In the genomic region with DNA sequence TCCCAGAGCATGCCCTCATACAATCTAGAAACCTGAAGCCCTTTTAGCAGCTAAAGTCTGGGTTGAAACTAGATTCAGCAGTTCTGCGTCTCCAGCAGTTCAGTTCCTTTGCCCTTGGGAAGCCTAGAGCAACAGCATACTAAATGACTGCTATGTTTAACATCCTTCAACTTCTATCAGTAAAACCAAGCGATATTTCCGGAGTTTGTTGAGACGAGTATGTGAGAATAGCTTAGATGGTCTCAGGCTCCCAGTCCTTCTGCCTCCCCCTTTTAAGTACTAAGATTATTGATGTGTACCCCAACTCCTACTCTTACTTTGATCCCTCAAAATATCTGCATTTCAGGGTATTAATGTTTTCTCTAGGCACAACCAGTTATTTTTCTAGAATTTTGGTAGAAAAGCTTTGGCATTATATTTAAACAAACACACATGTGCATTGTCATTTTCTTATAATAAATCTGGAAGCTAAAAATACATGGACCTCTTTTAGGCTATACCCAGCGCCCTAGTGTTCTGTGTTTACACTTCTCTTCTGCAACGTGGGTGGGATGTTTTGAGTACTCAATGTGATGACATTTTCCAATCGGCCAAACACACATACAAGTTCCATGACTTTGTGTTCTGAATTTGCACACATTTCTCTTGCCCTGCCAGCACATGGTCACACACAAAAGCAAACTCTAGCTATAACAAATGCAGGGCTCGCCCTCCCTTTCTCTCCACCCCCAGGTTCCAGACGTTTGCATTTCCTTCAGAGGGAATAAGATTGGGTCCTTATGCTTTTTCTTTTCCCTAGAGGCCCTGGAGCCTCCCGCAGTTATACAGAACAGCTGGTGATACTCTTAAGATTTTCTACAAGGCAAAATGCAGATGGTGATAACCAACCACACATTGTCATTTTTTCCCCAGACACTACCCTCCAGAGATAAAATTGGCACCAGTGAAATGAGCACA, we compare ENCODE assay signal across 10 mouse cellular contexts.
DNase-seq lines count a peak whose midpoint lies in the region; ATAC-seq and TF ChIP-seq lines count a peak whose summit lies in the region.
"Had no signal": no experiment of that assay in that cellular context is flagged by ENCODE, and none has a peak within 500 bp of the region (broad histone marks: within the 10 kb centered on the region; RNA-seq: fewer than 3 reads in every experiment).

No protein-coding gene starts in this region.

- H3K36me3 ChIP-seq in limb, embryonic 14.5 days (ENCODE audit: control insufficient read depth, insufficient read depth, low read length), result no peaks in the 10 kb centered on the region
- H3K36me3 ChIP-seq in limb, embryonic 10.5 days, result no peaks in the 10 kb centered on the region
- H3K36me3 ChIP-seq: kidney, embryonic 15.5 days had no signal

- no peak overlapping the region for H3K9ac ChIP-seq in limb, embryonic 14.5 days (ENCODE audit: low read depth, low read length, severe bottlenecking)
- H3K9ac ChIP-seq: kidney, embryonic 15.5 days had no signal

- H3K4me3 ChIP-seq in limb, embryonic 14.5 days (replicated peaks; ENCODE audit: low read length), result no peak overlapping the region
- no peak overlapping the region for H3K4me3 ChIP-seq in limb, embryonic 10.5 days
- H3K4me3 ChIP-seq: kidney, embryonic 15.5 days had no signal

- no peak overlapping the region for H3K27ac ChIP-seq in limb, embryonic 14.5 days (replicated peaks; ENCODE audit: low read depth, low read length)
- no peak overlapping the region for H3K27ac ChIP-seq in limb, embryonic 10.5 days
- H3K27ac ChIP-seq: kidney, embryonic 15.5 days; macrophage had no signal

- H3K4me2 ChIP-seq in limb, embryonic 14.5 days (replicated peaks; ENCODE audit: low read depth, low read length, severe bottlenecking), result no peak overlapping the region
- H3K4me2 ChIP-seq: kidney, embryonic 15.5 days had no signal

- no peak for ATAC-seq in limb, embryonic 14.5 days (ENCODE audit: low FRiP score, low read depth)
- no peak for ATAC-seq in megakaryocyte-erythroid progenitor cell, adult 5-6 weeks (replicated peaks; ENCODE audit: low FRiP score, low TSS enrichment, poor library complexity, severe bottlenecking)

- intact Hi-C loops in heart, postnatal 25 days (cut with DNase I), result no loop called here

- 66% methylated on average over 10 of the region's 10 CpGs for WGBS in limb, embryonic 14.5 days
- 81% methylated on average over 10 of the region's 10 CpGs for WGBS in limb, embryonic 10.5 days

- peak; percentile 5 for DNase-seq in limb, embryonic 14.5 days (ENCODE audit: low spot score)
- no peak for DNase-seq in limb, embryonic 10.5 days (ENCODE audit: low spot score)
- DNase-seq in frontal cortex, postnatal 25 days (ENCODE audit: low spot score in 2 of 2), result peak; percentile 6 to 18
- peak; percentile 10 to 54 for DNase-seq in left cerebral cortex, adult 18-20 months (ENCODE audit: low spot score in 2 of 2)
- peak; percentile 3 for DNase-seq in right cerebral cortex, postnatal 4 days
- no peak for DNase-seq in heart, postnatal 25 days (ENCODE audit: low spot score)
- DNase-seq: heart, postnatal 36 days had no signal

- H3K27me3 ChIP-seq in limb, embryonic 14.5 days (ENCODE audit: control insufficient read depth, insufficient read depth, low read length), result no peaks in the 10 kb centered on the region
- no peaks in the 10 kb centered on the region for H3K27me3 ChIP-seq in limb, embryonic 10.5 days (ENCODE audit: low read depth, poor library complexity, severe bottlenecking)
- H3K27me3 ChIP-seq: kidney, embryonic 15.5 days had no signal

- no peaks in the 10 kb centered on the region for H3K9me3 ChIP-seq in limb, embryonic 14.5 days (ENCODE audit: control insufficient read depth, low read length)
- no peaks in the 10 kb centered on the region for H3K9me3 ChIP-seq in limb, embryonic 10.5 days (replicated peaks)
- H3K9me3 ChIP-seq: kidney, embryonic 15.5 days had no signal

- no peak for TF ChIP-seq POLR2A in limb, embryonic 14.5 days (IDR thresholded peaks at IDR 0.05; ENCODE audit: borderline replicate concordance, extremely low read depth, insufficient read depth, insufficient read length)

- H3K4me1 ChIP-seq in limb, embryonic 14.5 days (ENCODE audit: control insufficient read depth, insufficient read depth, low read length), result no peaks in the 10 kb centered on the region
- no peaks in the 10 kb centered on the region for H3K4me1 ChIP-seq in limb, embryonic 10.5 days
- H3K4me1 ChIP-seq: kidney, embryonic 15.5 days had no signal

Comparison
In these comparisons a context has a peak if more than half of its experiments do, and no peak if none do; other contexts are left out.
1. DNase-seq: peak in limb, embryonic 14.5 days (single experiment), frontal cortex, postnatal 25 days (2 of 2), left cerebral cortex, adult 18-20 months (2 of 2) and right cerebral cortex, postnatal 4 days (single experiment); none in limb, embryonic 10.5 days (single experiment) and heart, postnatal 25 days (single experiment).